Mouse (Mus musculus) right cerebral cortex, postnatal 4 days (tissue): ENCODE measurements around the gene Olfr1233.

Experiments
- DNase-seq: peaks from one replicate; pipeline ENCODE4 v3.0.0-alpha.2; 2022

Gene Olfr1233

GRCm38 (mm10) chr2:89342298-89342697 is at the start of gene Olfr1233:
TSS of gene Olfr1233 (minus strand) at chr2:89342398.
- no peak for DNase-seq

- no peak for DNase-seq
These were observed 22.6 kb upstream of the Olfr1233 start, which contains the start of gene Olfr1234 for GRCm38 (mm10) chr2:89364765-89365164. TSS of gene Olfr1234 (minus strand) at chr2:89364865.

- no peak for DNase-seq
These were observed 12.6 kb downstream of the Olfr1233 start, which contains the start of gene Olfr1232 for GRCm38 (mm10) chr2:89329575-89329974. TSS of gene Olfr1232 (minus strand) at chr2:89329675.

- no peak for DNase-seq
These were observed 35.2 kb downstream of the Olfr1233 start, which contains the start of gene Olfr1231 for GRCm38 (mm10) chr2:89306974-89307373. TSS of gene Olfr1231 (minus strand) at chr2:89307074.

- no peak for DNase-seq
These were observed 45.0 kb downstream of the Olfr1233 start, which contains the start of gene Olfr1230 for GRCm38 (mm10) chr2:89297168-89297567. TSS of gene Olfr1230 (minus strand) at chr2:89297268.

GRCm38 (mm10) chr2:89287914-89288313 is 54.3 kb downstream of the Olfr1233 start, which contains the start of gene Olfr1229:
TSS of gene Olfr1229 (minus strand) at chr2:89288014.
- DNase-seq, result no peak
